Mouse (Mus musculus) midbrain, embryonic 15.5 days (tissue): ENCODE measurements around the gene Nfkb1. TPM values are rescaled to one million over a fixed set of nuclear protein-coding genes. Genes with fewer than 3 reads are reported as not detected.
A peak's percentile ranks its signal among the peaks of the same experiment; 100 is the strongest.

ENCODE experiments used
- ATAC-seq: fragments of 200-750 bp; cut with Nextera tagmentation; replicated peaks from 2 replicates; pipeline ENCODE4 v1.8.0; 2017; ENCODE audit warnings: moderate TSS enrichment
- H3K27ac ChIP-seq: fragments of 300-500 bp; sonication (generic); 2 replicates; pipeline ENCODE4 v1.5.1; 2015; ENCODE audit warnings: mild to moderate bottlenecking, inconsistent platforms
- H3K27me3 ChIP-seq: fragments of 300-500 bp; sonication (generic); replicated peaks from 2 replicates; pipeline ENCODE4 v1.6.1; 2015; ENCODE audit warnings: inconsistent platforms
- H3K36me3 ChIP-seq: fragments of 300-500 bp; sonication (generic); replicated peaks from 2 replicates; pipeline ENCODE4 v1.6.1; 2015; ENCODE audit warnings: inconsistent platforms
- H3K4me1 ChIP-seq: fragments of 300-500 bp; sonication (generic); 2 replicates; pipeline ENCODE4 v1.6.1; 2015; ENCODE audit warnings: inconsistent platforms
- H3K4me2 ChIP-seq: fragments of 300-500 bp; sonication (generic); 2 replicates; pipeline ENCODE4 v1.6.1; 2015; ENCODE audit warnings: inconsistent platforms, mild to moderate bottlenecking, moderate library complexity
- H3K4me3 ChIP-seq: fragments of 300-500 bp; sonication (generic); 2 replicates; pipeline ENCODE4 v1.5.1; 2015; ENCODE audit warnings: mild to moderate bottlenecking, inconsistent platforms
- H3K9ac ChIP-seq: fragments of 300-500 bp; sonication (generic); 2 replicates; pipeline ENCODE4 v1.6.1; 2015; ENCODE audit warnings: mild to moderate bottlenecking, inconsistent platforms
- H3K9me3 ChIP-seq: fragments of 300-500 bp; sonication (generic); 2 replicates; pipeline ENCODE4 v1.6.1; 2016; ENCODE audit warnings: inconsistent platforms
- WGBS: fragments of 180-500 bp; shearing (Covaris S2); methylation state at CpG from one replicate; pipeline ENCODE4 v1.1.7; 2015; ENCODE audit warnings: mixed read lengths; 5-methylcytosine and 5-hydroxymethylcytosine counted together
- polyA plus RNA-seq: library from polyadenylated mRNA; unstranded; fragments of >200 nt; fragmentation: Nextera tagmentation; extraction: Ambion mirVana; gene quantifications from 2 replicates; pipeline ENCODE4 v1.2.1, GENCODE M21; 2015

The Nfkb1 gene
- polyA plus RNA-seq, 1 experiment from 2014 or later: 7.9 TPM

DNA sequence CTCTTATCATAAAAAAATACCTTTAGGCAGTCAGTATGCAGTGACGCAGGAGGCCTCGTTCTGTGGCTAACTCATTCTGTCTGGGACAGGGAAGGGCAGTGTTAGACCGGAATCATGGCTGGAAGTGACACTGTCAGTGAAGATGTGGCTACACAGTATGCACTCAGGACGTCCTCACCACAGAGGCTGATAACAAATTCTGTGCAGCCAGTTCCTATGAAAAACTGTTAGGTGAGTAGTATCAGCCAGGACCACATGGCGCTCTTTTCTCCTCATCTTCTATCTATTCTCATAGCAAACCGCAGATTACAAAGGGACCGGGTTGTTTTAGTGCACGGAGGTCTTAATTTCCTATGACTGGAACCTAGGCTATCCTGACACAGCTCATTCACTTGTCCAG is 4.9 kb upstream of the Nfkb1 start:
- H3K9ac ChIP-seq: no peak overlapping the region
- no peak overlapping the region for H3K27ac ChIP-seq
- H3K4me3 ChIP-seq: no peak overlapping the region
- no peaks in the 10 kb centered on the region for H3K27me3 ChIP-seq
- peaks cover 13% of the 10 kb centered on the region for H3K4me1 ChIP-seq
- 90% methylated on average over 8 of the region's 8 CpGs for WGBS
- H3K36me3 ChIP-seq: no peaks in the 10 kb centered on the region
- no peak for ATAC-seq
- no peaks in the 10 kb centered on the region for H3K9me3 ChIP-seq
- no peak overlapping the region for H3K4me2 ChIP-seq

DNA sequence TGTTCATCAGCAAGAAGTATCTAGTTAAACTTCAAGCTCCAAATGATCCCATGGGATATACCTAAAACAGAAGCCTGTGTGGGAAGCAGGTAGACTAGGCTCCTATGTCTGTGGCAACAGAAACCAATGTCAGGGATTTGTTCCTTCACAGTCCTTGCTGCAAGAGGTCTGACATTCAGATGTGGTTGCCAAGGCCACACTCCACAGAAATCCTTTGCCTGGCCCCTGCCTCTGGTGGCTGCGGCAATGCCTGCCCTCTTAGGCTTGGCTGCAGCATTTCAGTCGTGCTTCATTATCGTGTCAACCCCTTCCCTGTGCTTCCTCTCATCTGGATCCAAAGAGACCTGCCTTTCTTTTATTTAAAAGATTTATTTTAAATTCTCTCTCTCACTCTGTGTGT is 1.7 kb upstream of the Nfkb1 start:
- H3K27me3 ChIP-seq: no peaks in the 10 kb centered on the region
- no peak overlapping the region for H3K4me2 ChIP-seq
- H3K9ac ChIP-seq: no peak overlapping the region
- no peak overlapping the region for H3K4me3 ChIP-seq
- WGBS: 15% methylated on average over 3 of the region's 3 CpGs
- H3K4me1 ChIP-seq: peaks cover 25% of the 10 kb centered on the region
- H3K9me3 ChIP-seq: no peaks in the 10 kb centered on the region
- H3K36me3 ChIP-seq: no peaks in the 10 kb centered on the region
- no peak overlapping the region for H3K27ac ChIP-seq
- no peak for ATAC-seq

DNA sequence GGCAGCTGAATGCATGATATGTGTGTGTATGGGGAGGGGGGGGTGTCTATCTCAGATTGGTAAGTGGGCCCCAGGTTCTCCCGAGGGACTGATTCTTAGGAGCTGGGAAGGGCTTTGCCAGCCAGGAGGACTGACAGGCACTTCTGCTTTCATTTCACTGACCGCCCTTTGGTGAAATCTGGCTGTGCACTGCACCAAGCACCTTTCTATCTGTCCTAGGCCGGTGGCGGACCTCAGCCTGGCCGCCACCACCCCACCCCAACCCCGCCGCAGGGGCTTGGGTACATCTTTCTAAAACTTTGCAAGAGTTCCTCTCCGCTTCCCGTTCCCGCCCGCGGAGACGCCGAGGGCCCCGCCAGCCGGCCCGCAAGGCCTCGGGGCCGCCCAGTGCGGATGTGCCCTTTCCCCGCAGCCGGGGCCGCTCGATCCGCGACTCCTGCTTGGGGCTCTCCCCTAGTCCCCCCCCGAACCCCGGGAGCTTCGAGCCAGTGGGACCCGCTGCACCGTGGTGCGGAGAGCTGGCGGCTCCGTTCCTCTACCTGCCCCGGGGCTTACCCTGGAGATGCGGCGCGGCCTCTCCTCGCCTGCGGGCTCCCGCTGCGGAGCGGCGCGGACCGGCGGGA is 668 bp downstream of the Nfkb1 start:
- Histone ChIP-seq H3K36me3 (no peaks in the 10 kb centered on the region), H3K9me3 (no peaks in the 10 kb centered on the region), H3K27ac (peak overlapping the region; percentile 88), H3K9ac (peak overlapping the region; percentile 85), H3K4me2 (peak overlapping the region; percentile 83), H3K4me3 (peak overlapping the region; percentile 84), H3K4me1 (peaks cover 25% of the 10 kb centered on the region), H3K27me3 (no peaks in the 10 kb centered on the region)
- WGBS: 0% methylated on average over 43 of the region's 47 CpGs
- ATAC-seq: peak; percentile 79

DNA sequence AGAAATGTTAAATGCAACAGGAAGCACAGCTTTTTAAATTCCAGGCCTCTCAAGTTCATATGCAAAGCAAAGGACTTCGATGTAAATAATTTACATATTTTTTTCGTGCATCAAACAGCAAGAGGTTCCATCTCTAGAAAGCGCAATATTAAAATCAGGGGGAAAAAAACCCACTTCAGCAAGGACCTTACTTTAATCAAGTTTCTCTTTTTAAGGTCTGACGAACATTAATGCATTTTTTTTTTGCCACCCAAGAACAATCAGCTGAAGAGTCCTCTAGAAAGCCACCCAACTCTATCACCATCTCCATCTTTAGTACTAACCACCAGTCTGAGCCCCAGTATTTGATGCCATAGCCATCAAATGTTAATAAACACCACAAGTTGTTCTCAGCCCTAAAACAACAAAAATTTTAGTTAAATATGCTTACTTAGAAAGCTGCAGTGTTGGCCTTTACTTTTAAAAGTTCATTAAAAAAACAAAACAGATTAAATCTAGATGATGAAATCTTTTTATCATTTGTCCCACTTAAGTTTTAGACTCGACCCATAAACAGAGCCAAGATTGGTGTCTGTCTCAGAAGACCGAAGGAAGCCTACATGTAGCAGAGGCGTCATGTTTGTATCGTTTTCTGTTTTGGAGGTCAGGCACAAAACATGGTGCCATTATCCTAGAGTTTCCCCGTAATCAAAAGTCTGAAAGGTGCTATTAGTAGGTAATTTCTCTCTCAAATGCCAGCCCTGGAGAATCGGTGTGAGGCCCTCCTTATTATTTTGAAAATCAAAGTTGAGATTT is 1.4 kb downstream of the Nfkb1 start:
- peak overlapping the region; percentile 83 for H3K4me2 ChIP-seq
- peak overlapping the region; percentile 88 for H3K27ac ChIP-seq
- H3K9me3 ChIP-seq: no peaks in the 10 kb centered on the region
- WGBS: 54% methylated on average over 10 of the region's 10 CpGs
- peaks cover 25% of the 10 kb centered on the region for H3K4me1 ChIP-seq
- peak overlapping the region; percentile 84 for H3K4me3 ChIP-seq
- H3K9ac ChIP-seq: peak overlapping the region; percentile 85
- no peaks in the 10 kb centered on the region for H3K27me3 ChIP-seq
- H3K36me3 ChIP-seq: no peaks in the 10 kb centered on the region
- no peak for ATAC-seq

GRCm38 (mm10) chr3:135688970-135689772 is 2.2 kb downstream of the Nfkb1 start:
- no peaks in the 10 kb centered on the region for H3K27me3 ChIP-seq
- H3K9me3 ChIP-seq: no peaks in the 10 kb centered on the region
- no peak overlapping the region for H3K9ac ChIP-seq
- H3K36me3 ChIP-seq: no peaks in the 10 kb centered on the region
- H3K4me3 ChIP-seq: no peak overlapping the region
- H3K27ac ChIP-seq: no peak overlapping the region
- ATAC-seq: no peak
- peaks cover 25% of the 10 kb centered on the region for H3K4me1 ChIP-seq
- 0 out of 2 replicates have a peak overlapping the region, but pooled peaks have one; percentile 83 for H3K4me2 ChIP-seq
- WGBS: 71% methylated on average over 11 of the region's 11 CpGs

- Histone ChIP-seq H3K27me3 (no peaks in the 10 kb centered on the region), H3K4me2 (no peak overlapping the region), H3K4me1 (peaks cover 23% of the 10 kb centered on the region), H3K4me3 (no peak overlapping the region), H3K9me3 (no peaks in the 10 kb centered on the region), H3K27ac (no peak overlapping the region), H3K9ac (no peak overlapping the region), H3K36me3 (no peaks in the 10 kb centered on the region)
- 68% methylated on average over 9 of the region's 9 CpGs for WGBS
- ATAC-seq: no peak
These were observed 3.4 kb downstream of the Nfkb1 start for GRCm38 (mm10) chr3:135687965-135688364.

DNA sequence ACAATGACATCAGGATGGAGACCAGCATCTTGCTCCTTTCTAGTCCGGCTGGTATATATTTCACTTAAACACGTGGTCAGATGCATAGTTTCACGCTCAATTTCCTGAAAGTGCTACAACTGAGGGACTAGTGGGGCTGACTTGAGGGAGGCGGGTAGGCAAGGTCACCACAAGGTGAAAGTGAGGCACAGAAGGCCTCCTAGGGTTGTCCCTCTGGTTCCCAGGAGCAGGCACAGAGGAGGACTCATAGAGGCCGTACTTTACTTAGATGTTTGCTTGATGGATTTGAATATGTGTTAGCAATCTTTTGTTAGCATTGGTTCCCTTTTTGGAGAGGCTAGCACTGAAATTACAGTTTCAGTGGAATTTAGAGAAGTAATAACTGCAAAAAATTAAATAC is 4.9 kb downstream of the Nfkb1 start:
- WGBS: 74% methylated on average over 5 of the region's 5 CpGs
- no peak overlapping the region for H3K4me2 ChIP-seq

GRCm38 (mm10) chr3:135683275-135683674 is 8.1 kb downstream of the Nfkb1 start:
- 0 out of 2 replicates have a peak, but pooled peaks cover 4% of the 10 kb centered on the region for H3K4me1 ChIP-seq

More for the DNA sequence above, 4.9 kb downstream of the Nfkb1 start:
- ATAC-seq: no peak
- Histone ChIP-seq H3K9ac (no peak overlapping the region), H3K27me3 (no peaks in the 10 kb centered on the region), H3K4me1 (peaks cover 15% of the 10 kb centered on the region), H3K4me3 (no peak overlapping the region), H3K27ac (no peak overlapping the region), H3K36me3 (no peaks in the 10 kb centered on the region), H3K9me3 (no peaks in the 10 kb centered on the region)

GRCm38 (mm10) chr3:135682240-135682639 is 9.1 kb downstream of the Nfkb1 start:
- Histone ChIP-seq H3K4me1 (0 out of 2 replicates have a peak, but pooled peaks cover 4% of the 10 kb centered on the region), H3K9ac (no peak overlapping the region), H3K27ac (no peak overlapping the region), H3K4me2 (no peak overlapping the region), H3K9me3 (no peaks in the 10 kb centered on the region), H3K4me3 (no peak overlapping the region), H3K36me3 (no peaks in the 10 kb centered on the region), H3K27me3 (no peaks in the 10 kb centered on the region)
- WGBS: 14% methylated on average over 3 of the region's 3 CpGs
- ATAC-seq: no peak

More at GRCm38 (mm10) chr3:135683275-135683674, 8.1 kb downstream of the Nfkb1 start:
- no peak overlapping the region for H3K4me3 ChIP-seq
- H3K9ac ChIP-seq: no peak overlapping the region
- no peaks in the 10 kb centered on the region for H3K36me3 ChIP-seq
- 82% methylated on average over 6 of the region's 6 CpGs for WGBS
- H3K4me2 ChIP-seq: no peak overlapping the region
- no peak for ATAC-seq
- H3K27me3 ChIP-seq: no peaks in the 10 kb centered on the region
- H3K27ac ChIP-seq: no peak overlapping the region
- H3K9me3 ChIP-seq: no peaks in the 10 kb centered on the region

GRCm38 (mm10) chr3:135681272-135681783 is 10.0 kb downstream of the Nfkb1 start:
- H3K4me1 ChIP-seq: 0 out of 2 replicates have a peak, but pooled peaks cover 4% of the 10 kb centered on the region
- WGBS: 72% methylated on average over 8 of the region's 8 CpGs
- ATAC-seq: no peak

GRCm38 (mm10) chr3:135680213-135680843 is 11.0 kb downstream of the Nfkb1 start:
- Histone ChIP-seq H3K36me3 (no peaks in the 10 kb centered on the region), H3K4me3 (no peak overlapping the region), H3K27ac (no peak overlapping the region), H3K4me2 (no peak overlapping the region), H3K9ac (no peak overlapping the region), H3K4me1 (0 out of 2 replicates have a peak, but pooled peaks cover 6% of the 10 kb centered on the region), H3K27me3 (no peaks in the 10 kb centered on the region), H3K9me3 (no peaks in the 10 kb centered on the region)
- ATAC-seq: no peak
- WGBS: 84% methylated on average over 6 of the region's 6 CpGs

More at GRCm38 (mm10) chr3:135681272-135681783, 10.0 kb downstream of the Nfkb1 start:
- H3K4me3 ChIP-seq: no peak overlapping the region
- H3K27ac ChIP-seq: no peak overlapping the region
- H3K9me3 ChIP-seq: no peaks in the 10 kb centered on the region
- no peaks in the 10 kb centered on the region for H3K36me3 ChIP-seq
- no peak overlapping the region for H3K9ac ChIP-seq
- H3K27me3 ChIP-seq: no peaks in the 10 kb centered on the region
- H3K4me2 ChIP-seq: no peak overlapping the region
